Mouse (Mus musculus): ENCODE data around the gene Tlr9. TPM values are rescaled to one million over a fixed set of nuclear protein-coding genes. Genes with fewer than 3 reads are reported as not detected.

The Tlr9 gene
- polyA plus RNA-seq (2015; fragmentation: Nextera tagmentation; extraction: Ambion mirVana): 0.06 and 0.07 TPM in 2 replicates

- 41% methylated on average over 4 of the region's 4 CpGs for WGBS
- Histone ChIP-seq H3K4me2 (ENCODE audit: low read length) (no peak within 1 kb of the TSS), H3K36me3 (ENCODE audit: insufficient read depth, low read length) (no peaks in the 10 kb centered on the region), H3K4me1 (replicated peaks; ENCODE audit: insufficient read depth, low read length) (peaks cover 5% of the 10 kb centered on the region; the same call in 1 of the 2 replicates), H3K9me3 (replicated peaks; ENCODE audit: low read length) (no peaks in the 10 kb centered on the region), H3K9ac (ENCODE audit: low read depth, low read length) (no peak within 1 kb of the TSS), H3K27ac (no peak within 1 kb of the TSS; the same call in 1 of the 2 replicates), H3K27me3 (ENCODE audit: insufficient read depth, low read length) (no peaks in the 10 kb centered on the region), H3K4me3 (replicated peaks; ENCODE audit: low read depth, low read length) (no peak within 1 kb of the TSS)
- no peak for TF ChIP-seq CTCF (IDR thresholded peaks at IDR 0.05; ENCODE audit: low read depth)
- ATAC-seq (replicated peaks; ENCODE audit: low FRiP score, low read depth) (no peak), DNase-seq (ENCODE audit: low spot score) (no peak)
Observed at GRCm38 (mm10) chr9:106222261-106222851, at the start of gene Tlr9. Tlr9 (plus strand) TSS chr9:106222598.

DNA sequence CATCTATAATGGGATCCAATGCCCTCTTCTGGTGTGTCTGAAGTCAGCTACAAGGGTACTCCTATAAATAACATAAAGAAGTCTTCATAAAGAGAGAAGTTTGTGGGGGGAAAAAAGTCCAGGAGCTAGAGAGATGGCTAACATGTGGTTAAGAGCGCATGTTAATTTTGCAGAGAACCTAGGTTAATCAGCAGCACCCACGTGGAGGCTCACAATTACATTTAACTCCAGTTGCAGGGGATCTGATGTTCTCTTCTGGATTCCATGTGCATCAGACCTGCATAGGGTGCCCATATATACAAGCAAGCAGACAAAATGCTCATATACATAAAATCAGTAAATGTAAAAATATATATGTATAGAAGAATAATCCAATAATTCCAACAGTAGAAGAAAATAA, 49.0 kb upstream of the Tlr9 start:
- H3K27me3 ChIP-seq (ENCODE audit: insufficient read depth, low read length): no peaks in the 10 kb centered on the region
- no peak overlapping the region for H3K9ac ChIP-seq (ENCODE audit: low read depth, low read length)
- ATAC-seq (replicated peaks; ENCODE audit: low FRiP score, low read depth) (no peak), DNase-seq (ENCODE audit: low spot score) (no peak)
- TF ChIP-seq CTCF (IDR thresholded peaks at IDR 0.05; ENCODE audit: low read depth): no peak
- H3K4me2 ChIP-seq (ENCODE audit: low read length): peak overlapping the region; percentile 70
- H3K4me1 ChIP-seq (replicated peaks; ENCODE audit: insufficient read depth, low read length): peaks cover 24% of the 10 kb centered on the region; the same call in 1 of the 2 replicates
- peaks cover 3% of the 10 kb centered on the region; the same call in 1 of the 2 replicates for H3K36me3 ChIP-seq (ENCODE audit: insufficient read depth, low read length)
- WGBS: 44% methylated on average over 2 of the region's 2 CpGs
- no peak overlapping the region; the same call in 1 of the 2 replicates for H3K4me3 ChIP-seq (replicated peaks; ENCODE audit: low read depth, low read length)
- no peak overlapping the region for H3K27ac ChIP-seq
- H3K9me3 ChIP-seq (replicated peaks; ENCODE audit: low read length): no peaks in the 10 kb centered on the region

- Histone ChIP-seq H3K27me3 (ENCODE audit: insufficient read depth, low read length) (no peaks in the 10 kb centered on the region), H3K4me3 (replicated peaks; ENCODE audit: low read depth, low read length) (no peak overlapping the region), H3K4me1 (replicated peaks; ENCODE audit: insufficient read depth, low read length) (peaks cover 18% of the 10 kb centered on the region; the same call in 1 of the 2 replicates), H3K36me3 (ENCODE audit: insufficient read depth, low read length) (peaks cover 17% of the 10 kb centered on the region), H3K9me3 (replicated peaks; ENCODE audit: low read length) (no peaks in the 10 kb centered on the region), H3K27ac (no peak overlapping the region), H3K4me2 (ENCODE audit: low read length) (0 out of 2 replicates have a peak overlapping the region, but pooled peaks have one; percentile 4), H3K9ac (ENCODE audit: low read depth, low read length) (no peak overlapping the region)
- WGBS: 43% methylated on average over 3 of the region's 3 CpGs
- ATAC-seq (replicated peaks; ENCODE audit: low FRiP score, low read depth) (no peak), DNase-seq (ENCODE audit: low spot score) (peak; percentile 41)
- TF ChIP-seq CTCF (IDR thresholded peaks at IDR 0.05; ENCODE audit: low read depth): no peak
Observed at GRCm38 (mm10) chr9:106175552-106176200, 46.7 kb upstream of the Tlr9 start.

GRCm38 (mm10) chr9:106176769-106177168, 45.6 kb upstream of the Tlr9 start:
- TF ChIP-seq CTCF (IDR thresholded peaks at IDR 0.05; ENCODE audit: low read depth): no peak
- Histone ChIP-seq H3K36me3 (ENCODE audit: insufficient read depth, low read length) (peaks cover 27% of the 10 kb centered on the region), H3K9ac (ENCODE audit: low read depth, low read length) (no peak overlapping the region), H3K27me3 (ENCODE audit: insufficient read depth, low read length) (no peaks in the 10 kb centered on the region), H3K4me1 (replicated peaks; ENCODE audit: insufficient read depth, low read length) (peaks cover 18% of the 10 kb centered on the region; the same call in 1 of the 2 replicates), H3K27ac (no peak overlapping the region), H3K4me3 (replicated peaks; ENCODE audit: low read depth, low read length) (no peak overlapping the region), H3K4me2 (ENCODE audit: low read length) (no peak overlapping the region), H3K9me3 (replicated peaks; ENCODE audit: low read length) (no peaks in the 10 kb centered on the region)
- ATAC-seq (replicated peaks; ENCODE audit: low FRiP score, low read depth) (no peak), DNase-seq (ENCODE audit: low spot score) (no peak)
- WGBS: 59% methylated on average over 5 of the region's 5 CpGs

GRCm38 (mm10) chr9:106177799-106178198, 44.6 kb upstream of the Tlr9 start:
- H3K4me1 ChIP-seq (replicated peaks; ENCODE audit: insufficient read depth, low read length): peaks cover 18% of the 10 kb centered on the region; the same call in 1 of the 2 replicates
- ATAC-seq (replicated peaks; ENCODE audit: low FRiP score, low read depth): no peak
- no peak for DNase-seq (ENCODE audit: low spot score)
- H3K36me3 ChIP-seq (ENCODE audit: insufficient read depth, low read length): peaks cover 34% of the 10 kb centered on the region
- H3K27me3 ChIP-seq (ENCODE audit: insufficient read depth, low read length): no peaks in the 10 kb centered on the region
- no peak for TF ChIP-seq CTCF (IDR thresholded peaks at IDR 0.05; ENCODE audit: low read depth)
- no peak overlapping the region for H3K4me3 ChIP-seq (replicated peaks; ENCODE audit: low read depth, low read length)
- H3K9ac ChIP-seq (ENCODE audit: low read depth, low read length): no peak overlapping the region
- WGBS: 78% methylated on average over 6 of the region's 6 CpGs
- H3K4me2 ChIP-seq (ENCODE audit: low read length): no peak overlapping the region
- H3K27ac ChIP-seq: no peak overlapping the region
- no peaks in the 10 kb centered on the region for H3K9me3 ChIP-seq (replicated peaks; ENCODE audit: low read length)

DNA sequence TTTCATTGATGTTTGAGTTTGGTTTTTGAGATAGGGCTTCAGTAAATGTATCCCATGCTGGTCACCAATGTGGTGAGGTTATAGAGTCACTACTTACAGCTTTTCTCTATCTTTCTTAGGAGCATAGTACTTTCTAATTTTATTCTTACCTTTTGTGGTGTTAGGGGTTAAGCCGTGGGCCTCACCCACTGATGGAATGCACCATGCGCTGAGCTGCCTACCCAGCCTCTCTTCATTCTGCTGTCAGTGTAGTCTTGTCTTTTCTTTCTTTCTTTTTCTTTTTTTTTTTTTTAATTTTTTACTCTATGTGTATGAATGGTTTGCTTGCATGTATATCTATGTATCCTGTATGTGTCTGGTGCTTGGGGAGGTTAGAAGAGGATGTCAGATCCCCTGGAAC, 42.9 kb upstream of the Tlr9 start:
- H3K27ac ChIP-seq: no peak overlapping the region
- no peak overlapping the region for H3K4me2 ChIP-seq (ENCODE audit: low read length)
- ATAC-seq (replicated peaks; ENCODE audit: low FRiP score, low read depth) (no peak), DNase-seq (ENCODE audit: low spot score) (no peak)
- no peak overlapping the region for H3K4me3 ChIP-seq (replicated peaks; ENCODE audit: low read depth, low read length)
- 80% methylated on average over 2 of the region's 2 CpGs for WGBS
- H3K9me3 ChIP-seq (replicated peaks; ENCODE audit: low read length): no peaks in the 10 kb centered on the region
- 0 out of 2 replicates have a peak, but pooled peaks cover 5% of the 10 kb centered on the region for H3K4me1 ChIP-seq (replicated peaks; ENCODE audit: insufficient read depth, low read length)
- TF ChIP-seq CTCF (IDR thresholded peaks at IDR 0.05; ENCODE audit: low read depth): no peak
- peaks cover 50% of the 10 kb centered on the region for H3K36me3 ChIP-seq (ENCODE audit: insufficient read depth, low read length)
- H3K9ac ChIP-seq (ENCODE audit: low read depth, low read length): no peak overlapping the region
- no peaks in the 10 kb centered on the region for H3K27me3 ChIP-seq (ENCODE audit: insufficient read depth, low read length)

Data from kidney, postnatal 0 days (tissue).